Mouse (Mus musculus) midbrain, embryonic 11.5 days (tissue): ENCODE measurements at regions not wholly inside any gene's neighbourhood (a gene's known extent, or its start where the extent isn't known, plus 50 kb on each side); places are given as distances from the start of the nearest gene placed in this dataset.
"Not testable (repeated sequence)": the region's sequence is repeated elsewhere in the genome, so short reads cannot be mapped to it uniquely, and the experiment has no call there.

Experiments used
- ATAC-seq: fragments of 200-750 bp; cut with Nextera tagmentation; 2 replicates; pipeline ENCODE4 v1.8.0; 2017; ENCODE audit warnings: moderate TSS enrichment, moderate library complexity; ENCODE audit not compliant: low FRiP score
- DNase-seq: peaks from one replicate; pipeline ENCODE4 v3.0.0; 2015; ENCODE audit warnings: low spot score; ENCODE audit errors: missing footprints
- H3K27ac ChIP-seq: fragments of 300-500 bp; sonication (generic); 2 replicates; pipeline ENCODE4 v1.5.1; 2014; ENCODE audit warnings: low read depth, low read length
- H3K27me3 ChIP-seq: fragments of 300-500 bp; sonication (generic); 2 replicates; pipeline ENCODE4 v1.6.1; 2014; ENCODE audit warnings: mild to moderate bottlenecking, low read length, moderate library complexity, mixed read lengths; ENCODE audit not compliant: control insufficient read depth, insufficient read depth
- H3K36me3 ChIP-seq: fragments of 300-500 bp; sonication (generic); 2 replicates; pipeline ENCODE4 v1.6.1; 2014; ENCODE audit warnings: mild to moderate bottlenecking, low read length, moderate library complexity, mixed read lengths; ENCODE audit not compliant: control insufficient read depth, insufficient read depth
- H3K4me1 ChIP-seq: fragments of 300-500 bp; sonication (generic); 2 replicates; pipeline ENCODE4 v1.6.1; 2014; ENCODE audit warnings: low read length; ENCODE audit not compliant: control insufficient read depth, insufficient read depth
- H3K4me2 ChIP-seq: fragments of 300-500 bp; sonication (generic); 2 replicates; pipeline ENCODE4 v1.6.1; 2014; ENCODE audit warnings: mild to moderate bottlenecking, moderate library complexity
- H3K4me3 ChIP-seq: fragments of 300-500 bp; sonication (generic); 2 replicates; pipeline ENCODE4 v1.5.1; 2014; ENCODE audit warnings: low read depth, low read length
- H3K9ac ChIP-seq: fragments of 300-500 bp; sonication (generic); 2 replicates; pipeline ENCODE4 v1.6.1; 2014; ENCODE audit warnings: low read length
- H3K9me3 ChIP-seq: fragments of 300-500 bp; sonication (generic); 2 replicates; pipeline ENCODE4 v1.6.1; 2016; ENCODE audit warnings: low read length; ENCODE audit not compliant: control insufficient read depth
- WGBS: fragments of 180-500 bp; shearing (Covaris S2); extraction: QIAGEN DNeasy Blood & Tissue Kit; methylation state at CpG from one replicate; pipeline ENCODE4 v1.1.7; 2014; 5-methylcytosine and 5-hydroxymethylcytosine counted together

GRCm38 (mm10) chr10:15046285-15046684, 328.3 kb upstream of the Gje1 start:
- Histone ChIP-seq H3K9me3 (no peaks in the 10 kb centered on the region), H3K27ac (no peak overlapping the region), H3K9ac (no peak overlapping the region), H3K36me3 (no peaks in the 10 kb centered on the region), H3K4me3 (no peak overlapping the region), H3K27me3 (no peaks in the 10 kb centered on the region), H3K4me2 (no peak overlapping the region), H3K4me1 (no peaks in the 10 kb centered on the region)
- peak; percentile 44 for DNase-seq
- ATAC-seq = no peak
- WGBS = 76% methylated on average over 4 of the region's 4 CpGs

DNA sequence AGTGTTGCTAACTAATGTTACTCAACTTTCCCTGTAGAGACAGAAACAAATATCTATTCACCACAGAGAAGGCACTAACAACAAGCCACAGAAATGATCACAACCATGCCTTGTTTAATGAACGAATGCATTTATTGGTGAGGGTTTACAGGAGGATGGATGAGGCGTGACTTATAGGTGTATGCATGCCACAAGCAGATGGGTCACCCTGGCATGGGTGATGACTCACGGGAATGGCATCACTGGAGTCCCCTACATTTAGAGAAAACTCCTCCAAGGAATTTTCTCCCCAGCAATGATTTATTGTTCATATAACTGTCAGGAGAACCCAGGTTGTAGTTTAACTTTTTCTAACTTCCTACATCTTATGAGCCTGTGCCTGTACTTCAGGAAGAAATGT, 319.6 kb upstream of the Gje1 start:
- Histone ChIP-seq H3K4me3 (no peak overlapping the region), H3K4me2 (no peak overlapping the region), H3K9ac (no peak overlapping the region), H3K36me3 (no peaks in the 10 kb centered on the region), H3K9me3 (no peaks in the 10 kb centered on the region), H3K27ac (no peak overlapping the region), H3K4me1 (no peaks in the 10 kb centered on the region), H3K27me3 (no peaks in the 10 kb centered on the region)
- DNase-seq (no peak), ATAC-seq (no peak)
- 93% methylated on average over 3 of the region's 3 CpGs for WGBS

GRCm38 (mm10) chr10:15031517-15031916, 313.5 kb upstream of the Gje1 start:
- H3K9ac ChIP-seq = no peak overlapping the region
- no peaks in the 10 kb centered on the region for H3K27me3 ChIP-seq
- no peak for DNase-seq
- WGBS = 53% methylated on average over 1 of the region's 1 CpGs
- ATAC-seq = no peak
- no peak overlapping the region for H3K27ac ChIP-seq
- no peaks in the 10 kb centered on the region for H3K4me1 ChIP-seq
- H3K4me3 ChIP-seq = no peak overlapping the region
- no peaks in the 10 kb centered on the region for H3K9me3 ChIP-seq
- H3K36me3 ChIP-seq = no peaks in the 10 kb centered on the region
- H3K4me2 ChIP-seq = no peak overlapping the region

- H3K4me3 ChIP-seq = no peak overlapping the region
- H3K36me3 ChIP-seq = no peaks in the 10 kb centered on the region
- H3K9me3 ChIP-seq = no peaks in the 10 kb centered on the region
- H3K4me2 ChIP-seq = no peak overlapping the region
- H3K27me3 ChIP-seq = no peaks in the 10 kb centered on the region
- no peak for ATAC-seq
- no peak for DNase-seq
- no peak overlapping the region for H3K27ac ChIP-seq
- H3K4me1 ChIP-seq = no peaks in the 10 kb centered on the region
- H3K9ac ChIP-seq = no peak overlapping the region
Measured at GRCm38 (mm10) chr10:15029151-15029550, 311.1 kb upstream of the Gje1 start.

- ATAC-seq = no peak
Measured at GRCm38 (mm10) chr10:15013919-15014318, 295.9 kb upstream of the Gje1 start.

GRCm38 (mm10) chr10:14996374-14996773, 278.4 kb upstream of the Gje1 start:
- H3K27me3 ChIP-seq = no peaks in the 10 kb centered on the region
- WGBS = 82% methylated on average over 2 of the region's 2 CpGs
- no peak for ATAC-seq

More at GRCm38 (mm10) chr10:15013919-15014318, 295.9 kb upstream of the Gje1 start:
- WGBS = 88% methylated on average over 4 of the region's 4 CpGs
- DNase-seq = no peak
- Histone ChIP-seq H3K4me2 (no peak overlapping the region), H3K4me1 (no peaks in the 10 kb centered on the region), H3K27me3 (no peaks in the 10 kb centered on the region), H3K4me3 (no peak overlapping the region), H3K9me3 (no peaks in the 10 kb centered on the region), H3K9ac (no peak overlapping the region), H3K36me3 (no peaks in the 10 kb centered on the region), H3K27ac (no peak overlapping the region)

DNA sequence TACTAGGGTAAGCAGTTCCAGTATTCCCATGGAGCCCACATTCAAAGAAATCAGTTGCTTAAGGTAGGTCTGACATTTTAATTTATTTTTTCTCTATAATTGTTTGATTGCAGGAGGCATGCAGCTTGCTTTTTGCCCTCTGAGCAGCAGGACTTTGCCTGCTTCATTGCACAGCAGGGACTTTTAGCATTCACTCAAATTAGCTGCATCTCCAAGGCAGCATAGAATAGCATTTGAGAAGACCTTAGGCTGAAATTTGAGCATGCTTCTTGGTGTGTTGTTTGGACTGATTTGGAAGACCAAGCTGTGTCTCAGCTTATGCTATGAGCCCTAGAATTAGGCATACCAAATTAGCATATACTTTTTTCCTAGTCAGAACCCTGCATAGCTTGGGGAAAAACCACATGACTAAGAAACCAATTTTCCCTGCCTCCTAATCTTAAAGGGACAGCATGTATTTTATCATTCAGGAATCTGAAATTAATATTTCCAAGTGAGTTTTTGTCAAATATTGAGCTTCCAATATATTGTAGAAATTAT, 271.7 kb upstream of the Gje1 start:
- H3K27ac ChIP-seq = no peak overlapping the region
- H3K4me3 ChIP-seq = no peak overlapping the region
- no peaks in the 10 kb centered on the region for H3K9me3 ChIP-seq
- no peaks in the 10 kb centered on the region for H3K4me1 ChIP-seq
- H3K4me2 ChIP-seq = no peak overlapping the region
- peak; percentile 84 for DNase-seq
- H3K27me3 ChIP-seq = no peaks in the 10 kb centered on the region
- H3K9ac ChIP-seq = no peak overlapping the region
- no peaks in the 10 kb centered on the region for H3K36me3 ChIP-seq
- no peak for ATAC-seq

More at GRCm38 (mm10) chr10:14996374-14996773, 278.4 kb upstream of the Gje1 start:
- H3K9ac ChIP-seq = no peak overlapping the region
- H3K4me1 ChIP-seq = no peaks in the 10 kb centered on the region
- H3K9me3 ChIP-seq = no peaks in the 10 kb centered on the region
- no peak overlapping the region for H3K4me2 ChIP-seq
- H3K4me3 ChIP-seq = no peak overlapping the region
- no peak overlapping the region for H3K27ac ChIP-seq
- DNase-seq = no peak
- no peaks in the 10 kb centered on the region for H3K36me3 ChIP-seq

DNA sequence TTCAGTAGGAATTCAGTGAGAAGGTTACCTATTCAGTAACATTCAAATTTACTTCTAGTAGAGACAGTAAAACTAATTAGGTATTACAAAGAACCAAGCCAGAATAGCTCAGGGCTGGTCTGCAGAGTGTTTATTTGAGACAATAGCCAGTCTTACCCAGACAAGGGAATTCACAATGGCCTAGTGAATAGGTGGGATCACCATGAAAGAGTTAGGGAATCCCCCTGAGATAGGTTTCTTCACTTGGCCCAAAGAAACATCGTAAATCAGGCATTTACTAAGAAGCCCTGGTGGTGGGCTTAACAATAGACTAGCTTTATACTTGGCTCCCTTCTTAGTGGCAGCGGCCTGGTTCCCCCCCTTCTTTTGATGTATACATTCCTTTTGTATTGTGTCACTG, 268.6 kb upstream of the Gje1 start:
- not testable (repeated sequence) for H3K4me1 ChIP-seq, H3K27ac ChIP-seq, H3K9me3 ChIP-seq, H3K36me3 ChIP-seq, ATAC-seq, H3K9ac ChIP-seq, H3K4me3 ChIP-seq, H3K27me3 ChIP-seq, DNase-seq, H3K4me2 ChIP-seq
- 43% methylated on average over 2 of the region's 2 CpGs for WGBS

GRCm38 (mm10) chr10:14978093-14978755, 260.2 kb upstream of the Gje1 start:
- no peaks in the 10 kb centered on the region for H3K27me3 ChIP-seq
- no peak overlapping the region for H3K9ac ChIP-seq
- no peak overlapping the region for H3K4me2 ChIP-seq
- no peaks in the 10 kb centered on the region for H3K9me3 ChIP-seq
- DNase-seq (peak; percentile 85), ATAC-seq (no peak)
- no peaks in the 10 kb centered on the region for H3K4me1 ChIP-seq
- no peak overlapping the region for H3K4me3 ChIP-seq
- H3K36me3 ChIP-seq = no peaks in the 10 kb centered on the region
- H3K27ac ChIP-seq = no peak overlapping the region
- 79% methylated on average over 4 of the region's 4 CpGs for WGBS
